Mouse (Mus musculus) neural tube, embryonic 11.5 days (tissue): ENCODE measurements around the gene Dapl1. TPM values are rescaled to one million over a fixed set of nuclear protein-coding genes. Genes with fewer than 3 reads are reported as not detected.

Experiments
- ATAC-seq: fragments of 200-750 bp; cut with Nextera tagmentation; 2 replicates; pipeline ENCODE4 v1.8.0; 2017; ENCODE audit warnings: moderate number of reproducible peaks, mild to moderate bottlenecking, moderate TSS enrichment, moderate library complexity; ENCODE audit not compliant: insufficient read depth, low FRiP score, low TSS enrichment
- DNase-seq: peaks from one replicate; pipeline ENCODE4 v3.0.0-alpha.2; 2015; ENCODE audit warnings: low spot score
- H3K27ac ChIP-seq: fragments of 300-500 bp; sonication (generic); 2 replicates; pipeline ENCODE4 v1.5.1; 2014; ENCODE audit warnings: low read depth, mild to moderate bottlenecking, low read length
- H3K27me3 ChIP-seq: fragments of 300-500 bp; sonication (generic); 2 replicates; pipeline ENCODE4 v1.6.1; 2014; ENCODE audit warnings: mild to moderate bottlenecking, low read length, mixed read lengths; ENCODE audit not compliant: control insufficient read depth, insufficient read depth
- H3K36me3 ChIP-seq: fragments of 300-500 bp; sonication (generic); 2 replicates; pipeline ENCODE4 v1.6.1; 2014; ENCODE audit warnings: mild to moderate bottlenecking, low read length, moderate library complexity, mixed read lengths; ENCODE audit not compliant: control insufficient read depth, insufficient read depth
- H3K4me1 ChIP-seq: fragments of 300-500 bp; sonication (generic); 2 replicates; pipeline ENCODE4 v1.6.1; 2014; ENCODE audit warnings: low read length, mixed read lengths; ENCODE audit not compliant: control insufficient read depth, insufficient read depth
- H3K4me2 ChIP-seq: fragments of 300-500 bp; sonication (generic); 2 replicates; pipeline ENCODE4 v1.6.1; 2014; ENCODE audit warnings: low read depth, mild to moderate bottlenecking, moderate library complexity
- H3K4me3 ChIP-seq: fragments of 300-500 bp; sonication (generic); 2 replicates; pipeline ENCODE4 v1.5.1; 2014; ENCODE audit warnings: low read depth, low read length
- H3K9ac ChIP-seq: fragments of 300-500 bp; sonication (generic); 2 replicates; pipeline ENCODE4 v1.6.1; 2014; ENCODE audit warnings: mild to moderate bottlenecking, low read length
- H3K9me3 ChIP-seq: fragments of 300-500 bp; sonication (generic); 2 replicates; pipeline ENCODE4 v1.6.1; 2016; ENCODE audit warnings: low read length; ENCODE audit not compliant: control insufficient read depth
- WGBS: fragments of 180-500 bp; shearing (Covaris S2); extraction: QIAGEN DNeasy Blood & Tissue Kit; methylation state at CpG from one replicate; pipeline ENCODE4 v1.1.7; 2014; 5-methylcytosine and 5-hydroxymethylcytosine counted together
- polyA plus RNA-seq: library from polyadenylated mRNA; unstranded; fragments of >200 nt; fragmentation: Nextera tagmentation; extraction: Ambion mirVana; gene quantifications from 2 replicates; pipeline ENCODE4 v1.2.1, GENCODE M21; 2014

Dapl1 gene
- polyA plus RNA-seq, 1 experiment from 2014 or later, result not detected

- no peak overlapping the region; the same call in 1 of the 2 replicates for H3K4me3 ChIP-seq
Observed at GRCm38 (mm10) chr2:59522079-59522684, 37.7 kb downstream of the Dapl1 start.

GRCm38 (mm10) chr2:59523526-59523925 is 39.1 kb downstream of the Dapl1 start:
- DNase-seq (no peak), ATAC-seq (no peak)
- Histone ChIP-seq H3K4me1 (no peaks in the 10 kb centered on the region), H3K27me3 (no peaks in the 10 kb centered on the region), H3K9me3 (no peaks in the 10 kb centered on the region), H3K27ac (no peak overlapping the region), H3K4me3 (no peak overlapping the region), H3K9ac (no peak overlapping the region), H3K4me2 (no peak overlapping the region), H3K36me3 (no peaks in the 10 kb centered on the region)
- 84% methylated on average over 3 of the region's 3 CpGs for WGBS

More at GRCm38 (mm10) chr2:59522079-59522684, 37.7 kb downstream of the Dapl1 start:
- Histone ChIP-seq H3K9ac (no peak overlapping the region), H3K4me1 (no peaks in the 10 kb centered on the region), H3K27ac (no peak overlapping the region), H3K4me2 (peak overlapping the region; percentile 35), H3K36me3 (no peaks in the 10 kb centered on the region), H3K9me3 (no peaks in the 10 kb centered on the region), H3K27me3 (no peaks in the 10 kb centered on the region)
- ATAC-seq, result peak; percentile 27; the same call in 1 of the 2 replicates
- peak; percentile 90 for DNase-seq
- 17% methylated on average over 19 of the region's 19 CpGs for WGBS

- Histone ChIP-seq H3K9ac (no peak overlapping the region), H3K27ac (no peak overlapping the region), H3K4me1 (peaks cover 8% of the 10 kb centered on the region; the same call in 1 of the 2 replicates), H3K4me3 (no peak overlapping the region), H3K36me3 (no peaks in the 10 kb centered on the region), H3K4me2 (no peak overlapping the region), H3K27me3 (no peaks in the 10 kb centered on the region), H3K9me3 (no peaks in the 10 kb centered on the region)
- no peak for ATAC-seq
- WGBS, result 67% methylated on average over 9 of the region's 9 CpGs
- no peak for DNase-seq
Observed at GRCm38 (mm10) chr2:59526893-59527292, 42.4 kb downstream of the Dapl1 start.

DNA sequence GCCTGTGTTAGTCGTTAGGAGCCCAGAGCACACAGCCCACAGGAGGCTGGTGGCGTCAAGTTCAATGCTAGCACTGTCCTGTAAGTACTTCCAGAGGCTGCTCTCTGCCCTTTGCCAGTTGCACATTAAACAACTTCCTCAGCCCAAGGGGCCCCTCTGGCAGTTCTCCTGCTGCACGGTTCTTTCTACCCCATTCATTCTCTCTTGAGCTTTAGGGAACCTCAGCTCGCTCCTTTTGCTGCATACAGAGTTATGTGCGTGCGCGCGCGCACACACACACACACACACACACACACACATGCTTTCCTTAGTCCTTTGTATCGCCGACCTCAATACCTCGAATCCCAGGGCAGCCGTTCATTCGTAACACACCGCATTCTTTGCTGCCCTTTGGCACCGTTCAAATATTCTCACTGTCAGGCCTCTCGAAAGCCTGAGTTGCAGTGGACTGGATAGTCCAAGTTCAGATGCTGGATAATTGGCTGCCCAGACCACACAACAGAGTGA is 45.2 kb downstream of the Dapl1 start:
- Histone ChIP-seq H3K36me3 (no peaks in the 10 kb centered on the region), H3K9ac (no peak overlapping the region), H3K9me3 (no peaks in the 10 kb centered on the region), H3K27me3 (no peaks in the 10 kb centered on the region), H3K4me2 (no peak overlapping the region), H3K4me1 (peaks cover 8% of the 10 kb centered on the region; the same call in 1 of the 2 replicates), H3K4me3 (no peak overlapping the region), H3K27ac (0 out of 2 replicates have a peak overlapping the region, but pooled peaks have one; percentile 42)
- DNase-seq (peak; percentile 42), ATAC-seq (no peak)
- WGBS, result 46% methylated on average over 17 of the region's 17 CpGs

- Histone ChIP-seq H3K27me3 (no peaks in the 10 kb centered on the region), H3K4me3 (no peak overlapping the region), H3K4me1 (peaks cover 8% of the 10 kb centered on the region; the same call in 1 of the 2 replicates), H3K9me3 (no peaks in the 10 kb centered on the region), H3K27ac (no peak overlapping the region), H3K36me3 (no peaks in the 10 kb centered on the region), H3K4me2 (no peak overlapping the region), H3K9ac (no peak overlapping the region)
- ATAC-seq (no peak), DNase-seq (no peak)
- 89% methylated on average over 3 of the region's 3 CpGs for WGBS
Observed at GRCm38 (mm10) chr2:59530811-59531210, 46.4 kb downstream of the Dapl1 start.

DNA sequence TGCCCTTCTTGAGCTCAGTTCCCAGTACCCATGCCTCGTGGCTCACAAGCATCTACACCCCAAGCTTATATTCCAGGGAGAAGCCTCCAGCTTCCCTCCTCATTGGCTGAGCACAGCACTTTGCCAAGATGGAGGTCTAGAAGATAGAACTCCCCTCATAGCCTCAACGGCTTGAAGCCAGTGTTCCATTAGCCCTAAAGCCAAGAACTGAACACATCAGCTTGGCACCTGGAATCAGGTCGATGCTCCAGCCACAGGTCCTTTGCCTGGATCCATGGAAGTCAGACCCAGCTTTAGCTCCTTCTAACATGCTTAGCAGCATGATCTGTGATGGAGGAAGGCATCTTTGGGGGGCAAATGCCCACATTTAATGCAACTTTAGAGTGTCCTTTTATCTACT is 48.5 kb downstream of the Dapl1 start:
- no peak for ATAC-seq
- 86% methylated on average over 3 of the region's 3 CpGs for WGBS
- Histone ChIP-seq H3K9me3 (no peaks in the 10 kb centered on the region), H3K27ac (no peak overlapping the region), H3K4me1 (peaks cover 8% of the 10 kb centered on the region; the same call in 1 of the 2 replicates), H3K27me3 (no peaks in the 10 kb centered on the region), H3K4me3 (no peak overlapping the region), H3K4me2 (no peak overlapping the region), H3K36me3 (no peaks in the 10 kb centered on the region), H3K9ac (no peak overlapping the region)
- DNase-seq, result no peak

GRCm38 (mm10) chr2:59533504-59533903 is 49.1 kb downstream of the Dapl1 start:
- no peaks in the 10 kb centered on the region for H3K9me3 ChIP-seq
- no peak for ATAC-seq
- DNase-seq, result no peak
- 93% methylated on average over 10 of the region's 10 CpGs for WGBS
- H3K27me3 ChIP-seq, result no peaks in the 10 kb centered on the region
- no peak overlapping the region for H3K27ac ChIP-seq
- H3K9ac ChIP-seq, result no peak overlapping the region
- no peaks in the 10 kb centered on the region for H3K36me3 ChIP-seq
- H3K4me3 ChIP-seq, result no peak overlapping the region
- H3K4me2 ChIP-seq, result no peak overlapping the region
- peaks cover 8% of the 10 kb centered on the region; the same call in 1 of the 2 replicates for H3K4me1 ChIP-seq

GRCm38 (mm10) chr2:59533971-59534748 is 49.7 kb downstream of the Dapl1 start:
- no peaks in the 10 kb centered on the region for H3K9me3 ChIP-seq
- no peak overlapping the region for H3K9ac ChIP-seq
- no peaks in the 10 kb centered on the region for H3K27me3 ChIP-seq
- no peak overlapping the region for H3K4me2 ChIP-seq
- WGBS, result 83% methylated on average over 15 of the region's 15 CpGs
- DNase-seq (no peak), ATAC-seq (no peak)
- no peak overlapping the region for H3K27ac ChIP-seq
- no peak overlapping the region for H3K4me3 ChIP-seq
- H3K36me3 ChIP-seq, result no peaks in the 10 kb centered on the region
- peaks cover 8% of the 10 kb centered on the region; the same call in 1 of the 2 replicates for H3K4me1 ChIP-seq
